Mouse (Mus musculus): ENCODE results near the gene Ephx3. TPM values are rescaled to one million over a fixed set of nuclear protein-coding genes. Genes with fewer than 3 reads are reported as not detected.
"Not testable (repeated sequence)": the region's sequence is repeated elsewhere in the genome, so short reads cannot be mapped to it uniquely, and the experiment has no call there.

Ephx3 gene
- 0.93 TPM in 1 of 2 replicates, not detected in the other for polyA plus RNA-seq (2011; ENCODE audit: insufficient read depth, insufficient read length, low replicate concordance, missing spikeins)

DNA sequence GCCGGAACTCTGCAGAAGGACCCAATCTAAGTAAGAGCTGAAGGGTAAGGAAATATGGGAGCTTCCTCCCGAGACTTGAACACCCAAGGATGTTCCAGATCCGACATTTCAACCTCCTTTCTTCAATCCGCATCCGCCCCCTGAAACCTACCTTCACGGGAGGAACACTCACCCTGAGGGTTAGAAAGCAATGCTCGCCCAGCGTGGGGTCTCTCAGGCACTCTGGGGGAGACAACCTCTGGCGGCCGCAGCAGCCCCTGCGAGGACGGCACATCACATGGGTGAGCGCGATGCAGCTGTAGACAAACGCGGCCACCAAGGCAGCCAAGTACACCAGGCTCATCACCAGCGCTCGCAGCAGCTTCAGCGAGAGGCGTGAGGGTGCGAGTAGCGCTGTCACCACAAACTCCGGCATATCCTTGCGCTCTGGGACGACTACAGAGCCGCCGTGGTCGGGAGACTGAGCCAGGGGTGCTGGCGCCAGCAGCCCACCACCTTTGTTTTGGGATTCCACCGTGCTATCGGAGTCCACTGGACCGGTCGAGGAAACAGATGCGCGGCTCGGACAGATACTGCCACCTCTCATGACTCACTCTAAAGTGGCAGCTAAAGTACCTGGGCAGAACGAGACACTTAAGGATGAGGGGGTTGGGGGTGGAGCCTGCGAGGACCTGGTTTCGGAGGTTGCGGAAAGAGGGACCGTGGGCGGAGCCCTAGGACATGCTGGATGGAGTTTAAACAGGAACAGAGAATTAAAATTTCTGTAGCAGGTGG lies at the start of gene Ephx3:
Ephx3 (minus strand) TSS at position 687 of the 774 bp plus-strand sequence.
- WGBS, result 20% methylated on average over 42 of the region's 42 CpGs
- no peak within 1 kb of the TSS for H3K27ac ChIP-seq (ENCODE audit: control insufficient read depth, insufficient read depth, low read depth, low read length, poor library complexity)
- TF ChIP-seq POLR2A (IDR thresholded peaks at IDR 0.05; ENCODE audit: borderline replicate concordance, control insufficient read depth, low read depth, low read length) (no peak), CTCF (IDR thresholded peaks at IDR 0.05; ENCODE audit: control insufficient read depth, insufficient read depth, low read length) (no peak)
- H3K4me1 ChIP-seq (ENCODE audit: control insufficient read depth, insufficient read depth, low read length), result peaks cover 2% of the 10 kb centered on the region; the same call in 1 of the 2 replicates
- no peak within 1 kb of the TSS for H3K4me3 ChIP-seq (replicated peaks; ENCODE audit: control insufficient read depth, low read depth, low read length)

DNA sequence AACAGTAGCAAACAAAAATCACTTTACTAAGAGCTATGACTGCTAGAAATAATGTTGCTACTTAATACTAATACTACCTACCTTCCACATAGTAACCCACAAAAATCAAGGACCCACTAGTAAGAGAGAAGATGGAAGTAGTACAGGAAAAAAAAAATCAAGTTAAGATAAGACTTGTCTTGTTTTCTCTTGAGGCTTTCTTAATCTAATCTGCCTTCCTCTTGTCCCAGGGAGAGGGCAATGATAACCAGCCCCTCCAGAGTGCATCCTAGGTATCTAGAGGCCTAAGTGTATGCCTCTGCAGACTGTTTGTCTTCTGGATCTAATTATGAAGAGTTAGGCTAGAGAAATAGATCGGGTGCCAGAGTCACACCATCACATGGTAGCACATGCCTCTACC lies 49.2 kb upstream of the Ephx3 start:
- Histone ChIP-seq H3K4me3 (replicated peaks; ENCODE audit: control insufficient read depth, low read depth, low read length) (no peak overlapping the region), H3K4me1 (ENCODE audit: control insufficient read depth, insufficient read depth, low read length) (no peaks in the 10 kb centered on the region), H3K27ac (ENCODE audit: control insufficient read depth, insufficient read depth, low read depth, low read length, poor library complexity) (no peak overlapping the region)
- TF ChIP-seq CTCF (IDR thresholded peaks at IDR 0.05; ENCODE audit: control insufficient read depth, insufficient read depth, low read length), result no peak
- no peak for TF ChIP-seq POLR2A (IDR thresholded peaks at IDR 0.05; ENCODE audit: borderline replicate concordance, control insufficient read depth, low read depth, low read length)
- WGBS, result 71% methylated on average over 1 of the region's 1 CpGs

DNA sequence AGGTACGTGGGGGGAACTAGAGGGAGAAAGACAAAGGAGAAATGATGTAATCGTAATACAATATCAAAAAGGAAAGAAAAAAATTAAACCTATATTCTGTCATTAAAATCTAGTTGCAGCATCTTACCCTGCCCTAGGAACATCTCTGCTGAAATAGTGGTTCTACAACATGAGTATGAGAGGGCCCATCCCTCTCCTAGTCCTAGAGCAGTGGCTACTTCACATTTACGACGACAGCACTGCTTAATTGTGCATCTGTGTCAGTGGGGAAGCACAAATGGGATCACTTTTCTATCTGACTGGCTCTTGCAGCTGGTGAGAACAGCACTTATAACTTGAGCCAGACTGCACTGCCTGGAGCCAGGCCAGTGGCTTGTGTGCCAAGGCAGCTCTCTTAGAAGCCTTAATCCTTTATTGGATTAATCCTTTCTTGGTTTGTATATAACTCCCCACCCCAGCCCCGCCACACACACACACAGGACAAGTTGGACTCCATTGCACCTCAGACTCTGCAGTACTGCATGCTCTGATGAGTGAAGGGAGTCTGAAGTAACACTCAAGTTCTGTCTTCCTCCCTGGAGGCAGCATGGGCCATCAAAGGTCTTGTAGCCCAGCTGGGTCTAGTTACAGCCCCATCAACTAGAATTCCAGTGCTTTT lies 46.3 kb upstream of the Ephx3 start:
- Histone ChIP-seq H3K27ac (ENCODE audit: control insufficient read depth, insufficient read depth, low read depth, low read length, poor library complexity) (no peak overlapping the region), H3K4me3 (replicated peaks; ENCODE audit: control insufficient read depth, low read depth, low read length) (no peak overlapping the region), H3K4me1 (ENCODE audit: control insufficient read depth, insufficient read depth, low read length) (no peaks in the 10 kb centered on the region)
- TF ChIP-seq POLR2A (IDR thresholded peaks at IDR 0.05; ENCODE audit: borderline replicate concordance, control insufficient read depth, low read depth, low read length) (no peak), CTCF (IDR thresholded peaks at IDR 0.05; ENCODE audit: control insufficient read depth, insufficient read depth, low read length) (no peak)
- WGBS, result 80% methylated on average over 5 of the region's 5 CpGs

DNA sequence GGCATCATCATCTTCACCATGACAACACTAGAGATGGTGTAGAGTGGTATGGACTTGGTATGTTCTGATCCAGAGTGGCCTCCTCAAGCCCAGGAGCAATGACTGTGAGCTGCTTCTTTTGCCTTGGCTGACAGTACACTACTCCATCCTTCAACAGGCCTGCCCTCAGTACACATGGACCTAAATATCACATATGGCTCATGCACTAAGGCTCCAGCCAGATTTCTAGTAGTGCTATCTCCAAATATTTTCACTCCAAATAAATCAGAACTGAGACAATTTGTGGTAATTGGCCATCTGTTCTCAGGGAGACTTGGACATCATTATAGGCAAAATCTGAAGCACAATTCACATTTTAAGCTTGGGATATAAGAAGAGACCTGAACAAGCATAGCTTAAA lies 43.8 kb upstream of the Ephx3 start:
- Histone ChIP-seq H3K4me1 (ENCODE audit: control insufficient read depth, insufficient read depth, low read length) (no peaks in the 10 kb centered on the region), H3K4me3 (replicated peaks; ENCODE audit: control insufficient read depth, low read depth, low read length) (no peak overlapping the region), H3K27ac (ENCODE audit: control insufficient read depth, insufficient read depth, low read depth, low read length, poor library complexity) (no peak overlapping the region)
- no peak for TF ChIP-seq CTCF (IDR thresholded peaks at IDR 0.05; ENCODE audit: control insufficient read depth, insufficient read depth, low read length)
- TF ChIP-seq POLR2A (IDR thresholded peaks at IDR 0.05; ENCODE audit: borderline replicate concordance, control insufficient read depth, low read depth, low read length), result no peak

DNA sequence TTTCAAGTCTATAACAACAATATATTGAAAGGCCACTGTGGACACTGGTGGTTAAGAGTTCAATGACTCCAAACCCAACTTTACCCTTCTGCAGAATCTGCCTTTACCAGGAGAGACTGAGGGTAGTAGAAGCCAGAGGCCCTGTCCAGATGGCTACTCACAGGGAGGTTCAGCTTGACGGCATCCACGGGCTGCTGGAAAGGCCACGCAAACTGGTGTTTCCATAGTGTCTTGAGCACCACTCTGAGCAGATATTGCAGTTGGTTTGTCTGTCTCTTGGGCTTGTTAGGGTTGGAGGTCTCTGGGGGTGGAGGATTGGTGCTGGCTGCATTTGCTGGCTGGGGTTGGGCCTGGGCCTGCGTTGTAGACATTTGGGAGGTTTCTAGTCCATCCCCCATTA lies 39.9 kb upstream of the Ephx3 start:
- H3K27ac ChIP-seq (ENCODE audit: control insufficient read depth, insufficient read depth, low read depth, low read length, poor library complexity), result no peak overlapping the region
- no peak overlapping the region for H3K4me3 ChIP-seq (replicated peaks; ENCODE audit: control insufficient read depth, low read depth, low read length)
- TF ChIP-seq POLR2A (IDR thresholded peaks at IDR 0.05; ENCODE audit: borderline replicate concordance, control insufficient read depth, low read depth, low read length) (no peak), CTCF (IDR thresholded peaks at IDR 0.05; ENCODE audit: control insufficient read depth, insufficient read depth, low read length) (no peak)
- WGBS, result 93% methylated on average over 4 of the region's 4 CpGs
- no peaks in the 10 kb centered on the region for H3K4me1 ChIP-seq (ENCODE audit: control insufficient read depth, insufficient read depth, low read length)

DNA sequence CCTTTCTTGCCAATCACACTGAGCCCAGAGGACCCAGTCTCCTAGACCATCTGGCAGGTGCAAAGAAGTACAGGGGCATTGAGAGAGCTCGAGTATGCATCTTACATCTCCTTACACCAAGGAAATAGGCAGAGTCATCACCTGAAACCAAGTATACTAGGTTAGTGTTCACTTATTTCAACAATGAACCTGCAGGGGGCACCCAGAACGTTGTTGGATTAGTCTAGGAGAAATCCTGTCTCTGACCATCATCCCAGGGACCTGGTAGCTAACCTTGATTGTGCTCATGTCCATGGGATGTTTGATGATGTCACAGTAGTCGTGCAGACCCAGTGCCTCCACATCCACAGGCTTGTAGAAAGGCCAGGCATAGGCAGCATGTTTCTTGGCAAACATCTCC lies 31.5 kb upstream of the Ephx3 start:
- WGBS, result 68% methylated on average over 3 of the region's 3 CpGs
- Histone ChIP-seq H3K4me1 (ENCODE audit: control insufficient read depth, insufficient read depth, low read length) (no peaks in the 10 kb centered on the region), H3K27ac (ENCODE audit: control insufficient read depth, insufficient read depth, low read depth, low read length, poor library complexity) (no peak overlapping the region), H3K4me3 (replicated peaks; ENCODE audit: control insufficient read depth, low read depth, low read length) (no peak overlapping the region)
- TF ChIP-seq POLR2A (IDR thresholded peaks at IDR 0.05; ENCODE audit: borderline replicate concordance, control insufficient read depth, low read depth, low read length), result no peak
- TF ChIP-seq CTCF (IDR thresholded peaks at IDR 0.05; ENCODE audit: control insufficient read depth, insufficient read depth, low read length), result no peak

DNA sequence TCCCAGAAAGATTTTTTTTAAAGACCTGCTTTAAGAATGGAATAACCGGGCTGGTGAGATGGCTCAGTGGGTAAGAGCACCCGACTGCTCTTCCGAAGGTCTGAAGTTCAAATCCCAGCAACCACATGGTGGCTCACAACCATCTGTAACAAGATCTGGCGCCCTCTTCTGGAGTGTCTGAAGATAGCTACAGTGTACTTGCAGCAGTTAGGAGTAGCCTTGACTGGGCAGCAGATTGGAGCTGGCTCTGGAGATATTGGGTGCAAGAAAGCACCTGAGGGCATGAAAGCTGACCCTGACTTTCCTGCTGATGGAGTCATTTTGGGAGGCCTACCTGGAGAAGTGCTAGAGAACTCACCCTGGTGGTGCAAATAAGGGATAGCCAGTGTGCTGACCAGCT lies 26.2 kb upstream of the Ephx3 start:
- H3K4me1 ChIP-seq (ENCODE audit: control insufficient read depth, insufficient read depth, low read length); H3K4me3 ChIP-seq (replicated peaks; ENCODE audit: control insufficient read depth, low read depth, low read length); H3K27ac ChIP-seq (ENCODE audit: control insufficient read depth, insufficient read depth, low read depth, low read length, poor library complexity): not testable (repeated sequence)
- WGBS, result 79% methylated on average over 4 of the region's 4 CpGs

DNA sequence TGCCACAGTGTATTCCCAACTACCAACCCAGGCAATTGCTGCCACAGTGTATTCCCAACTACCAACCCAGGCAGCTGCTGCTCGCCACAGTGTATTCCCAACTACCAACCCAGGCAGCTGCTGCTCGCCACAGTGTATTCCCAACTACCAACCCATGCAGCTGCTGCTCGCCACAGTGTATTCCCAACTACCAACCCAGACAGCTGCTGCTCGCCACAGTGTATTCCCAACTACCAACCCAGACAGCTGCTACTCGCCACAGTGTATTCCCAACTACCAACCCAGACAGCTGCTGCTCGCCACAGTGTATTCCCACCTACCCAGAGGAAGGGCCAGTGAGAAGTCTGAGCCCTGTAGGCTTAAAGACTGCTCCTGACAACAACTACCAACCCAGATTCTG lies 22.2 kb upstream of the Ephx3 start:
- H3K4me1 ChIP-seq (ENCODE audit: control insufficient read depth, insufficient read depth, low read length); H3K27ac ChIP-seq (ENCODE audit: control insufficient read depth, insufficient read depth, low read depth, low read length, poor library complexity); H3K4me3 ChIP-seq (replicated peaks; ENCODE audit: control insufficient read depth, low read depth, low read length): not testable (repeated sequence)
- 89% methylated on average over 6 of the region's 6 CpGs for WGBS

DNA sequence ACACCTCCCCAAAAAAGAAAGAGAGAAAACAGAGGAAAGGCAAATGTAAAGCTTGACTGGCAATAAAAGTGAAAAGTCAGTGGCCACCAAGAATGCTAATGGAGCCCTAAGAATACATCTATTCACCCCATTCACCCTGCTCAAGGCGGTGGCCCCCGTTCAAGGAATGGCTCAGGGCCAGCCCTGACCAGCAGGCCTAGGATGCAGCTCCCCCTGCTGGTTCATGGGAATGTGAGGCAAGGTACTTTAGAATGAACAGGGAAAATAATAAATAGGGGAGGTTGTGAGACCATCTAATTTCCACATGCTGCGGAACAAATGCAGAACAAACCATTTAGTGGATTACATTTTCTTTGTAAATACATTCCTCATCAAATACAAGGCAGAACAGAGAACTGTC lies 20.4 kb upstream of the Ephx3 start:
- 42% methylated on average over 3 of the region's 3 CpGs for WGBS

More for the DNA sequence above, 20.4 kb upstream of the Ephx3 start:
- H3K4me3 ChIP-seq (replicated peaks; ENCODE audit: control insufficient read depth, low read depth, low read length), result no peak overlapping the region
- H3K4me1 ChIP-seq (ENCODE audit: control insufficient read depth, insufficient read depth, low read length), result no peaks in the 10 kb centered on the region
- TF ChIP-seq POLR2A (IDR thresholded peaks at IDR 0.05; ENCODE audit: borderline replicate concordance, control insufficient read depth, low read depth, low read length) (no peak), CTCF (IDR thresholded peaks at IDR 0.05; ENCODE audit: control insufficient read depth, insufficient read depth, low read length) (peak; percentile 71)
- no peak overlapping the region for H3K27ac ChIP-seq (ENCODE audit: control insufficient read depth, insufficient read depth, low read depth, low read length, poor library complexity)

All from bone marrow, adult 2 months (tissue).